Mouse (Mus musculus): ENCODE measurements around the gene Sptlc3.

Sptlc3 gene

GRCm38 (mm10) chr2:139637861-139638260, 144.1 kb downstream of the Sptlc3 start:
- DNase-seq (ENCODE audit: low spot score in 2 of 2) = no peak

GRCm38 (mm10) chr2:139641757-139642385, 148.2 kb downstream of the Sptlc3 start:
- DNase-seq (ENCODE audit: low spot score in 2 of 2) = no peak

- DNase-seq (ENCODE audit: low spot score in 2 of 2) = no peak
These were observed 155.8 kb downstream of the Sptlc3 start for GRCm38 (mm10) chr2:139649518-139649917.

GRCm38 (mm10) chr2:139656750-139657149, 163.0 kb downstream of the Sptlc3 start:
- DNase-seq (ENCODE audit: low spot score in 2 of 2) = no peak

- no peak for DNase-seq (ENCODE audit: low spot score in 2 of 2)
These were observed 178.1 kb downstream of the Sptlc3 start for GRCm38 (mm10) chr2:139671838-139672237.

- no peak for DNase-seq (ENCODE audit: low spot score in 2 of 2)
These were observed 178.7 kb downstream of the Sptlc3 start for GRCm38 (mm10) chr2:139672371-139672770.

- peak; percentile 54 to 69 for DNase-seq (ENCODE audit: low spot score in 2 of 2)
These were observed 183.5 kb downstream of the Sptlc3 start for GRCm38 (mm10) chr2:139677065-139677762.

GRCm38 (mm10) chr2:139677809-139678274, 184.1 kb downstream of the Sptlc3 start, which contains the start of gene Ism1:
TSS of gene Ism1 (plus strand) at chr2:139678178.
- DNase-seq (ENCODE audit: low spot score in 2 of 2) = peak; percentile 16 to 46

GRCm38 (mm10) chr2:139678275-139679140, 184.8 kb downstream of the Sptlc3 start:
- peak; percentile 2 to 55 for DNase-seq (ENCODE audit: low spot score in 2 of 2)

GRCm38 (mm10) chr2:139682540-139682939, 188.8 kb downstream of the Sptlc3 start:
- no peak for DNase-seq (ENCODE audit: low spot score in 2 of 2)
